Mouse (Mus musculus) lung, postnatal 4 days (tissue): ENCODE measurements at regions not wholly inside any gene's neighbourhood (a gene's known extent, or its start where the extent isn't known, plus 50 kb on each side); places are given as distances from the start of the nearest gene placed in this dataset.

ENCODE experiments used
- DNase-seq, 2 experiments: peaks; one replicate each; pipeline ENCODE4 v3.0.0; 2021

GRCm38 (mm10) chr15:94046186-94046585 lies 419.0 kb downstream of the Adamts20 start:
- DNase-seq = no peak

- DNase-seq = peak; percentile 23 to 52
These were observed 420.0 kb downstream of the Adamts20 start for GRCm38 (mm10) chr15:94045131-94045756.

DNA sequence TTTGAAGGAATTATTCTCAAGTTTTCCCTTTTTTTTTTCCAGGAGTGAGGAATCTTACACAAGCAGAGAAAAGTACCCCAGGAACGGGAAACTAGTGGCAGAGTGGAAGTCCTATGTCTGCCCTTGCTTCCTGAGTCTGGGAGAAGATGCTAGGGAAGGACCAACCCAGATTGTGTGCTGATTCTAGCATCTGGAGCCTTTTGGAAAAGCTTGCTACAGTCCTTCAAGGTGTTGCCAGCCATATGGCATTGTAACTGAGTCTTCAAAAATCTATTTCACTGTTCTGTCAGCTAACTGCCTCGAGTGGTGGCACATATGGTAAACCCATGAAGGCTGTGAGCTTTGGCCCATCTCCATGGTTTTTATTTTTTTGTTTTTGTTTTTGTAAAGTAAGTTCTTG lies 432.3 kb downstream of the Adamts20 start:
- no peak for DNase-seq

- no peak for DNase-seq
These were observed 430.5 kb upstream of the Prickle1 start for GRCm38 (mm10) chr15:94025996-94026696.

DNA sequence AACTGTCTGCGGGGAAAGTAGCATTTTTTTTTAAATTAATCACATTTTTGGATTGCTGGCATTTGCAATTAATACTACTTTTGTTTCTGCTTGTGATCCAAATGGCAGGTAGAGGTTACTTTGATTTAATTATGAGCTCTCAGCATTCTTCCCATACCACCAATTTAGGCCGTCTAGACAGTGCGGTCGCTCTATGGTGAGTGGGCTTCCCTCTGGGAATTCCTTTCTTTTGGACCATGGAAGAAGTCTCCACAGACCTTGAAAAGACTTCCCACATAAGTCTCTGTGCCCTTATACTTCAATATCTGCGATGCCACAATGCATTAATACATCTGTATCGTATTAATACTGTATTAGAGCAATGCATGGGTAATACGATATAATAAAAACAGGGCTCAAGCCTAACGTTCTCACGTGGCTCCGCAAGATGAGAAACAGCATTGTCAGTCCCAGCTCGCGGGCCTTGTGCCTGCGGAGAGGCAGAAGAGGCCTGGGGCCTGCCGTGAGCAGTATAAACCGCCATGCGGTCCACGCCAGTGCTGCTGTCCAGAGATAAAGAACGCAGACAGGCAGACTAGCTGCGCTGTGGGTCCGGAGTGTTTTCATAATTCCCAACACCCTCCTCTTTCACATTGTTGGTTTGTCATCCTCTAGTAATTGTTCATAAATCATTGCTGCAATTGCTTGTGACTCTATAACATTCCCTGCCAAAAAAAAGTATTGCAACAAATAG lies 429.7 kb upstream of the Prickle1 start:
- peak; percentile 25 to 68 for DNase-seq

- no peak for DNase-seq
These were observed 429.1 kb upstream of the Prickle1 start for GRCm38 (mm10) chr15:94024806-94025205.

DNA sequence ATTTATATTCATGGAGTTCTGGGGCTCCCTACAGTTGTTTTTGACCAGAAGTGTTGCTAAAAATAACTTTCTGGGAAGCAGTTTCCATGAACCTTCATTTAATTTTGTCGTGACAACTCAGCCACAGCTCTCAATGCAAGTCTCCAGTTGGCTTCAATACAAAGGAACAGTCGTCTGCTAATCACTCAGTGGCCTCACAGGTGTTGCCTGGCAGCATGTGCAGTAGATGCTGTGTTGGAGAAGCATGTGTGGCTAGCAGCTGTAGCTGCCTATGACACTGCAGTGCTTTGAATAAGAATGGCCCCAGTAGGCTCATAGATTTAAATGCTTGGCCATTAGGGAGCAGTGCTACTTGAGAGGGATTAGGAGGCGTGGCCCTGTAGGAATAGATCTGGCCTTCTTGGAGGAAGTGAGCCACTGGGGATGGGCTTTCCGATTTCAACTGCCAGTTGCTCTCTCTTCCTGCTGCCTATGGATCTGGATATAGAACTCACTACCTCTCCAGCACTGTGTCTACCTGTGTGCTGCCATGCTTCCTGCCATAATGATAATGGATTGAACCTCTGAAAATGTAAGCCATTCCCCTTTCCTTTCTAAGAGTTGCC lies 428.5 kb upstream of the Prickle1 start:
- DNase-seq = no peak

DNA sequence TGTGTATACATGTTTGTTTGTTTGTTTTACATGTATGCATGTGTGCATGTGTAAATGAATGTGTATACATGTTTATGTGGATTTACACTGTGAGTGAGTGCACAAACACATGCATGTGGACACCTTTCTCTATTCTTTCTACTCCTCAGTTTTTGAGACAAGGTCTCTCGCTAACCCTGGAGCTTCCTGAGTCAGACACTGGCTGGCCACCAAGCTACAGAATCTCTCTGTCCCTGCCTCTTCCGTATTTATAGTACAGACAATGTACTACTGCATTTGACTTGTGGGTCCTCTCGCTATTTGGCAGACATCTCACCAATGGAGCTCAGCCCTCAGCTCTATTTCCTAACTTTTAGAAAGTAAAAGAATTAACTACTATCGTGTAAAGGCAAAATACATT lies 427.8 kb upstream of the Prickle1 start:
- no peak for DNase-seq

DNA sequence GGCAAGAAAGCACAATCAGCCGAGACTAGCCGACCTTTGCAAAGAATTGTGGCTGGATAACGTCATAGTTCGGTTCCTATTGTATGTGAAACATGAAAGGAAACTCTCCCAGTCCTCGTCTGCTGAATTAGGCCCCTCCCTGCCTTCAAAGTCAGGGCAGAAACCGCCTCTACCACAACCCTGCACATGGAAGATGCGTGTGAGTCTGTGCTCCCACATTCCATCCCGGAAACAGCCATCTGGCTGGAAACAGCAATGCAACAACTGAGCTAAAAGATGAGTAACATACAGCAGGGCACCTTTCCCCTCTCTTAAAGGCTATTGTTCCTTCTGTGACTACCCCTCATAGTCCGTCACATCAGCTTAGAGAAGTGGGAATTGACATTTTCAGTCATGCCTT lies 422.1 kb upstream of the Prickle1 start:
- no peak for DNase-seq

DNA sequence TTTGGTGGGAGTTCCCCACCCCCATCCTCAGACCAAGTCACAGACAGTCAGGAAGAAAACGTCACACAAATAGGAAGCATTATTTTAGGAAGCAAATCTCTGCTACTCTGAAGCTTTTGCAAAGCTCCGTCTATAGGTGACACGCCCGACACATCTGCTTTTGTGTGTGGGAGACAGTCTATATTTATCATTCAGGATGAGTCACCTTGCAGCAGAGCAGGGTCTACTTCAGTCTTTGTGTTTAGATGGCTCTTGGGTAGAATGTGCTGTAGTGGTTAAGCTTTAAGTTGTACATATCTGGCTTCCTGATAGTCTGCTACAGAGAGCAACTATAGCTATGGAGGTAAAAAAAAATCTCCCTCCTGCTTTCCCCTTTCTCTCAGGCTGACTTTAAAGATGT lies 415.8 kb upstream of the Prickle1 start:
- DNase-seq = no peak

GRCm38 (mm10) chr15:94006082-94006481 lies 410.4 kb upstream of the Prickle1 start:
- no peak for DNase-seq

- DNase-seq = no peak
These were observed 409.2 kb upstream of the Prickle1 start for GRCm38 (mm10) chr15:94004911-94005310.

GRCm38 (mm10) chr15:94003145-94003544 lies 407.5 kb upstream of the Prickle1 start:
- DNase-seq = no peak

- no peak for DNase-seq
These were observed 398.9 kb upstream of the Prickle1 start for GRCm38 (mm10) chr15:93994542-93994941.

GRCm38 (mm10) chr15:93990139-93990538 lies 394.4 kb upstream of the Prickle1 start:
- DNase-seq = peak in 1 of 2 experiments; percentile 1

DNA sequence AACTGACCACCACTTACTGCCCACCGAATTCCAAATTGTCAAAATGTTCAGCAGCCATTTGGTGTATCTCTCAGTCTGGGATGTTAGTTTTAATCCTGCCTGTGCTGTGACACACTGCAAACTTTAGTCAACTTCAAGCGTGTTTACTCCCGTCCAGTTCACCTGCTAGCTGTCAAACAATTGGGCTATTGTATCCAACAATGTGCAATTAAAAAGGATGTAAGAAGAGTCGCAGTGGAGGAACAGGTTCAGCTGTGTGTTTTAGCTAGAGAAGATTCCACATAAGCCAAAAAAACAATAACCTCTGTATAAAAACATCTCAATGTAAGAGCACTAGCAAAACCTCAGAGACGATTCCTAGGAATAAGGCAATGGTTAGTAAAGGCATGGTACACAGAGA lies 392.7 kb upstream of the Prickle1 start:
- no peak for DNase-seq

GRCm38 (mm10) chr15:93986631-93987429 lies 391.1 kb upstream of the Prickle1 start:
- no peak for DNase-seq

DNA sequence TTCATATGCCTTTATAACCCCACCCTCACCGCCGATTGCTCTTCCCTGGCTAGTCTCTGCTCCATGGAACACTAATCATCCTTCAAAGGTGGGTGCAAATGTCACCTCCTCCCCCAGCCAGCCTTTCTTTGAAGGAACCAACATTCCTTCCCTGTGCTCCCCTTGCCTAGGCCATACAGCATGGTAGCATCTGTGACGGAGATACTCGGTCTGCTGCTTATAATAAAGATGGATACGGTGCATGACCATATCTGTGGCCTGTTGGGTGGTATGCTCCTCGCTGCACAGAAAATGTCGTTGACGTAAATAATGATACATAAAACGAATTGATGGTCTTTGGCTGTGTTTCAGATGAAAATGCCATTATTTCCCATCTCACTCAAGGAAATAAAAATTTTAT lies 386.4 kb upstream of the Prickle1 start:
- DNase-seq = no peak

DNA sequence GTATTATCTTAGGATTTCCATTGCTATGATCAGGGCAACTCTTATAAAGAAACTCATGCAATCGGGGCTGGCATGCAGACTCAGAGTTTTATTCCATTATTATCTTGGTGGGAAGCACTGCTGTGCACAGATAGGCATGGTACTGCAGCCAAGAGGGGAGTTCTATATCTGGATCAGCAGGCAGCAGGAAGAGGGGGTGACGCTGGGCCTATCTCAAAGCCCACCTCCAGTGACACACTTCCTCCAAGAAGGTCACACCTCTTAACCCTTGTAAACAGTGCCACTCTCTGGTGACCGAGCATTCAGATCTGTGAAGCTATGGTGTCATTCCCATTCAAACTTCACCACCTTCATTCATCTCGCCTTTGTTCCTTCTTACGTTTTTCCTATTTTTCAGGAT lies 381.8 kb upstream of the Prickle1 start:
- DNase-seq = no peak

DNA sequence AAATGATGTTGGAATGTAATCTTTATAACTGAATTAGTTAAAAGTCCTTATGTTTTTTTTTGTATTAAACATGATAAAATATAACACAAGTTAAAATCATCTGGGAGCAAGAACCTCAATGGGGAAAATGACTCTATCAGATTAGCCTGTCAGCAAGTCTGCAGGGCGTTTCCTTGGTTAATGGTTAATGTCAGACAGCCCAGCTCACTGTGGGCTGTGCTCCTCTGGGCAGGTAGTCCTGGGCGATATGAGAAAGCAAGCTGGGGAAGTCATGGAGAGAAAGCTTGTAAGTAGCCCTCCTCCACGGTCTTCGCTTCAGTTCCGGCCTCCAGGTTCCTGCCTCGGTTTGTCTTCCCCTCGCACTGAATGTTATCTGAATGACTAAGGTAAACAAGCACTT lies 379.0 kb upstream of the Prickle1 start:
- DNase-seq = no peak

GRCm38 (mm10) chr15:93972979-93973378 lies 377.3 kb upstream of the Prickle1 start:
- no peak for DNase-seq

DNA sequence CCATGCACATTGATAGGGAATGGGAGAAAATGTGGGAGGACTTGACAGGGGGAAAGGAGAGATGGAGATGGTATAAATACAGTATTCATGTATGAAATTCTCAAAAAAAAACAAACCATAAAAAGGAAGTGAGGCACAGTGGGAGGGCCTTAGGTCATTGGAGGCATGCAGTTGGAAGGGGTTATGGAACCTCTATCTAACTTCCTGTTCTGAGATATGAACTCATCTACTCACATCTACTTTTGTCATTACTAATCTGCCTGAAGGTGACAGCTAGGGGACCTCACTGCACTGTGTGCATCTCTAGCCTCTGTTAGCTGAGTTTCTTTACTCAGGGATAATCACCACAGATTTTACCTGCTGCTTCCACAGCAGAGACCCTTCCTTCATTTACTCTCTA lies 366.3 kb upstream of the Prickle1 start:
- no peak for DNase-seq

- no peak for DNase-seq
These were observed 364.2 kb upstream of the Prickle1 start for GRCm38 (mm10) chr15:93959931-93960330.
